Mouse (Mus musculus) layer of hippocampus, adult 11-12 months (tissue): ENCODE results near the gene Macrod1.
A peak's percentile ranks its signal among the peaks of the same experiment; 100 is the strongest.

Experiments
- DNase-seq: peaks from one replicate; pipeline ENCODE4 v3.0.0; 2022; ENCODE audit warnings: low spot score

The Macrod1 gene

GRCm38 (mm10) chr19:7200427-7200826 lies 143.8 kb downstream of the Macrod1 start:
- DNase-seq: no peak

GRCm38 (mm10) chr19:7204898-7205297 lies 148.3 kb downstream of the Macrod1 start:
- no peak for DNase-seq

GRCm38 (mm10) chr19:7205326-7205725 lies 148.7 kb downstream of the Macrod1 start:
- no peak for DNase-seq

GRCm38 (mm10) chr19:7205753-7206736 lies 149.4 kb downstream of the Macrod1 start, which contains the start of gene Otub1:
Gene Otub1 (minus strand): TSS chr19:7206316.
- DNase-seq: peak; percentile 92

GRCm38 (mm10) chr19:7209907-7210646 lies 153.5 kb downstream of the Macrod1 start:
- DNase-seq: no peak

- DNase-seq: no peak
Observed at GRCm38 (mm10) chr19:7212216-7212615, 155.6 kb downstream of the Macrod1 start.

GRCm38 (mm10) chr19:7213010-7213409 lies 156.4 kb downstream of the Macrod1 start:
- DNase-seq: no peak

GRCm38 (mm10) chr19:7214484-7214883 lies 157.9 kb downstream of the Macrod1 start:
- DNase-seq: no peak

- DNase-seq: peak; percentile 97
Observed at GRCm38 (mm10) chr19:7217162-7217925, 160.7 kb downstream of the Macrod1 start, which contains the start of gene Cox8a. Gene Cox8a (minus strand): TSS chr19:7217616.

- DNase-seq: no peak
Observed at GRCm38 (mm10) chr19:7217926-7218267, 161.3 kb downstream of the Macrod1 start.

GRCm38 (mm10) chr19:7218753-7219152 lies 162.1 kb downstream of the Macrod1 start:
- DNase-seq: no peak

- DNase-seq: no peak
Observed at GRCm38 (mm10) chr19:7222196-7222595, 165.6 kb downstream of the Macrod1 start.

- no peak for DNase-seq
Observed at GRCm38 (mm10) chr19:7223488-7223887, 166.9 kb downstream of the Macrod1 start.

- no peak for DNase-seq
Observed at GRCm38 (mm10) chr19:7224253-7224652, 167.6 kb downstream of the Macrod1 start.

GRCm38 (mm10) chr19:7225096-7225690 lies 168.6 kb downstream of the Macrod1 start:
- DNase-seq: no peak

GRCm38 (mm10) chr19:7226511-7226914 lies 169.9 kb downstream of the Macrod1 start:
- no peak for DNase-seq

- DNase-seq: peak; percentile 87
Observed at GRCm38 (mm10) chr19:7234537-7235221, 178.1 kb downstream of the Macrod1 start.

- DNase-seq: no peak
Observed at GRCm38 (mm10) chr19:7235461-7235860, 178.9 kb downstream of the Macrod1 start.

- DNase-seq: no peak
Observed at GRCm38 (mm10) chr19:7236011-7236410, 179.4 kb downstream of the Macrod1 start.

- DNase-seq: no peak
Observed at GRCm38 (mm10) chr19:7236742-7237141, 180.1 kb downstream of the Macrod1 start.

GRCm38 (mm10) chr19:7239574-7239973 lies 183.0 kb downstream of the Macrod1 start:
- DNase-seq: no peak
